Mouse (Mus musculus) lung, postnatal 0 days (tissue): Measurements from ENCODE around the gene Ubash3b.

Source experiments
- CTCF ChIP-seq: IDR thresholded peaks from 2 replicates; pipeline ENCODE4 v1.5.1; 2016; ENCODE audit warnings: antibody characterized with exemption, mild to moderate bottlenecking
- EP300 ChIP-seq: IDR thresholded peaks from 2 replicates; pipeline ENCODE4 v1.6.1; 2016; ENCODE audit warnings: antibody characterized with exemption, mild to moderate bottlenecking, control low read depth

DNA sequence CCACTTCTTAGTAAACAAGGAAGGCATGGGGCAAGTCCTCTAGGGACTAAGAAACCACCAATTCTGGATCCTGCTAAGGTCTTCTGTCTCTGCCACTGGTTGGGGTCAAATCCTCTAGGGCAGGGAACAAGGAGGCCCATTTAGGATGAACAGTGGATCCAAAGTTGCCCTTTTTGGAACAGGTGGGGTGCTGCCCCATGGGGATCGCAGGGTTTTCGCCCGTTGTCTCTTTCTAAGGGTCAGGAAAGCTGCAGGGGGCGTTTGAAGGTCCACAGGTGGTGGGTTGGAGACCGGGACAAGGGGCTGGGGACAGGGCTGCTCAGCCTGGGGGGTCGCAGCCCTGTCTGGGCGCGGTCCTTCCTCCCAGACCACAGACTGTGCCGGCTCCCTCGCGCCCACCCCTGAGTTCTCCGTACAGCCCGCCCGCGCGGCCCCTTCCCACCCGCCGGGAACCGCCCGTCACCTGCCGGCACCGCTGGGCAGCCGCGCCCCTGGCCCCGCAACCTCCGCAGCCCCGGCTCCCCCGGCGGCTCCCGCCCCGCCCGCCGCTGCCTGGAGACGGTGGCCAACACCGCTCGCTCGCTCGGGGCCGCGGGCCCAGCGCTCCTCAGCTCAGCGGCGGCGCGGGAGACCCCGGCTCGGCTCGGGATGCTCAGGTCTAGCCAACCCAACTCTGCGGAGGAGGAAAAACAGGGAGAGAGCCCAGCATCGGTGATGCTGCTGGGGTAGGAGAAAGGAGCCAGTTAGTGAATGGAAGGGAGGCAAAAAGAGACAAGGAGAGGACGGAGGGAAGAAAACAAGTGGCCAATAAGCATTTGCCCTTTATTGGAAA lies 197.7 kb downstream of the Ubash3b start, which contains the start of gene Jhy:
- no peak for TF ChIP-seq CTCF
- TF ChIP-seq EP300: no peak
